Mouse (Mus musculus) brain, embryonic 14.5 days (tissue): ENCODE results near the gene Ccdc173.

ENCODE experiments used
- CTCF ChIP-seq: fragments of 200-500 bp; IDR thresholded peaks from 2 replicates; pipeline ENCODE4 v1.5.1; 2012; ENCODE audit warnings: inconsistent platforms, mild to moderate bottlenecking, moderate library complexity, borderline replicate concordance; ENCODE audit not compliant: insufficient read depth, insufficient read length; ENCODE audit errors: extremely low read depth
- POLR2A ChIP-seq: fragments of 200-500 bp; IDR thresholded peaks from 2 replicates; pipeline ENCODE4 v1.6.1; 2012; ENCODE audit warnings: mild to moderate bottlenecking, inconsistent platforms, borderline replicate concordance; ENCODE audit not compliant: poor library complexity, insufficient read depth, insufficient read length, severe bottlenecking; ENCODE audit errors: extremely low read depth

DNA sequence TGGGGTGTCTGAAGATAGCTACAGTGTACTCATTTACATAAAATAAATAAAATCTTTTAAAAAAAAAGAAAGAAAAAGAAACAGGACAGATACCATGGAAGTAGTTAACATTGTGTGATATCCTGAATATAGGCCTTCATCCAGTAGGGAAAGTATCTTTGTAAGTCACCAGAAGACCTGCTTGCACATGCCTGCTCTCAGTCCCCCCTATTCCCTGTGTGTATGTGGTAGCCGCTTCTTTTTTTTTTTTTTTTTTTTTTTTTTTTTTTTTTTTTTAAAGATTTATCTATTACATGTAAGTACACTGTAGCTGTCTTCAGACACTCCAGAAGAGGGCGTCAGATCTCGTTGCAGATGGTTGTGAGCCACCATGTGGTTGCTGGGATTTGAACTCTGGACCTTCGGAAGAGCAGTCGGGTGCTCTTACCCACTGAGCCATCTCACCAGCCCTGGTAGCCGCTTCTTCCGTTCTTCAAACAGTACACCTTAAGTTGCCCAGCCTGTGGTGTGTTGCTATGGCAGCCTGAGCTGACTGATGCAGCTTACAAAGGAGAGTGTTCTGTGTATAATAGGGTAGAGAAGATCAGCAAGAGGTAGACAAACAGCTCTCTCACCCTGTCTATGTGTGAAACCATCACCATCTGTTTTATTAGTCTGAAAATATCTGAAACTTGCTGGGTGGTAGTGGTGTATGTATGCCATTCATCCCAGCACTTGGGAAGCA, 48.0 kb upstream of the Ccdc173 start:
- TF ChIP-seq CTCF (no peak), POLR2A (no peak)
